Comparison of ENCODE assay signal across 16 mouse cellular contexts in genomic region chr8:118235626-118236025, GRCm38 (mm10). TPM values are rescaled to one million over a fixed set of nuclear protein-coding genes. Genes with fewer than 3 reads are reported as not detected.
"Had no signal": no experiment of that assay in that cellular context is flagged by ENCODE, and none has a peak within 500 bp of the region (broad histone marks: within the 10 kb centered on the region; RNA-seq: fewer than 3 reads in every experiment).

No protein-coding gene starts in this region.

- DNase-seq: left cerebral cortex, postnatal 4 days; liver; liver, embryonic 13.5 days; liver, postnatal 0 days; lung, adult 18-20 months; lung, adult 2 months; lung, embryonic 14.5 days; lung, postnatal 10 days; lung, postnatal 14 days; lung, postnatal 36 days; lung, postnatal 4 days; midbrain, embryonic 14.5 days had no signal

RNA-seq across cellular contexts. Expression of gene Cdh13, which starts 47.9 kb away (rescaled TPM):
- total RNA-seq: megakaryocyte progenitor cell, adult 5-6 weeks; megakaryocyte, adult 5-6 weeks; megakaryocyte-erythroid progenitor cell, adult 5-6 weeks; monocyte, adult 5-6 weeks had no signal
